Mouse (Mus musculus) embryonic facial prominence, embryonic 15.5 days (tissue): ENCODE data around the gene Gm49366. TPM values are rescaled to one million over a fixed set of nuclear protein-coding genes. Genes with fewer than 3 reads are reported as not detected.
"Not testable (repeated sequence)": the region's sequence is repeated elsewhere in the genome, so short reads cannot be mapped to it uniquely, and the experiment has no call there.

ENCODE experiments used
- ATAC-seq: fragments of 200-750 bp; cut with Nextera tagmentation; 2 replicates; pipeline ENCODE4 v1.8.0; 2017; ENCODE audit warnings: low read depth, moderate TSS enrichment; ENCODE audit not compliant: insufficient number of reproducible peaks, low FRiP score, low TSS enrichment
- H3K27ac ChIP-seq: fragments of 300-500 bp; sonication (generic); replicated peaks from 2 replicates; pipeline ENCODE4 v1.5.1; 2015; ENCODE audit warnings: mild to moderate bottlenecking, inconsistent platforms
- H3K27me3 ChIP-seq: fragments of 300-500 bp; sonication (generic); 2 replicates; pipeline ENCODE4 v1.6.1; 2015; ENCODE audit warnings: inconsistent platforms
- H3K36me3 ChIP-seq: fragments of 300-500 bp; sonication (generic); 2 replicates; pipeline ENCODE4 v1.6.1; 2015; ENCODE audit warnings: mild to moderate bottlenecking, inconsistent platforms
- H3K4me1 ChIP-seq: fragments of 300-500 bp; sonication (generic); 2 replicates; pipeline ENCODE4 v1.6.1; 2015; ENCODE audit warnings: inconsistent platforms
- H3K4me2 ChIP-seq: fragments of 300-500 bp; sonication (generic); replicated peaks from 2 replicates; pipeline ENCODE4 v1.6.1; 2015; ENCODE audit warnings: mild to moderate bottlenecking, inconsistent platforms
- H3K4me3 ChIP-seq: fragments of 300-500 bp; sonication (generic); replicated peaks from 2 replicates; pipeline ENCODE4 v1.5.1; 2015; ENCODE audit warnings: mild to moderate bottlenecking, inconsistent platforms
- H3K9ac ChIP-seq: fragments of 300-500 bp; sonication (generic); 2 replicates; pipeline ENCODE4 v1.6.1; 2015; ENCODE audit warnings: inconsistent platforms
- H3K9me3 ChIP-seq: fragments of 300-500 bp; sonication (generic); replicated peaks from 2 replicates; pipeline ENCODE4 v1.6.1; 2016; ENCODE audit warnings: inconsistent platforms
- WGBS: fragments of 180-500 bp; shearing (Covaris S2); methylation state at CpG from one replicate; pipeline ENCODE4 v1.1.7; 2015; 5-methylcytosine and 5-hydroxymethylcytosine counted together
- polyA plus RNA-seq: library from polyadenylated mRNA; unstranded; fragments of >200 nt; fragmentation: Nextera tagmentation; extraction: Ambion mirVana; gene quantifications from 2 replicates; pipeline ENCODE4 v1.2.1, GENCODE M21; 2015

Gene Gm49366
- polyA plus RNA-seq, 1 experiment from 2014 or later: not detected

- not testable (repeated sequence) for ATAC-seq, H3K9ac ChIP-seq, H3K9me3 ChIP-seq, H3K4me1 ChIP-seq, H3K27ac ChIP-seq, H3K36me3 ChIP-seq, H3K4me2 ChIP-seq, H3K27me3 ChIP-seq, H3K4me3 ChIP-seq
- 85% methylated on average over 5 of the region's 5 CpGs for WGBS
These were observed 55.9 kb downstream of the Gm49366 start for GRCm38 (mm10) chr12:84094666-84095065.

GRCm38 (mm10) chr12:84099605-84100004, 60.9 kb downstream of the Gm49366 start:
- ATAC-seq: no peak
- WGBS: 93% methylated on average over 2 of the region's 2 CpGs
- H3K4me3 ChIP-seq: no peak overlapping the region
- no peak overlapping the region for H3K9ac ChIP-seq
- H3K4me2 ChIP-seq: no peak overlapping the region
- no peak overlapping the region for H3K27ac ChIP-seq
- no peaks in the 10 kb centered on the region for H3K36me3 ChIP-seq
- no peaks in the 10 kb centered on the region for H3K4me1 ChIP-seq
- 0 out of 2 replicates have a peak, but pooled peaks cover 3% of the 10 kb centered on the region for H3K9me3 ChIP-seq
- H3K27me3 ChIP-seq: no peaks in the 10 kb centered on the region

- Histone ChIP-seq H3K4me3 (peak overlapping the region; percentile 58), H3K27ac (no peak overlapping the region), H3K4me1 (no peaks in the 10 kb centered on the region), H3K36me3 (no peaks in the 10 kb centered on the region), H3K4me2 (peak overlapping the region; percentile 71), H3K9ac (no peak overlapping the region), H3K9me3 (0 out of 2 replicates have a peak, but pooled peaks cover 3% of the 10 kb centered on the region), H3K27me3 (no peaks in the 10 kb centered on the region)
- 37% methylated on average over 1 of the region's 1 CpGs for WGBS
- no peak for ATAC-seq
These were observed 61.3 kb downstream of the Gm49366 start for GRCm38 (mm10) chr12:84100071-84100470.

GRCm38 (mm10) chr12:84100604-84101492, 62.1 kb downstream of the Gm49366 start, which contains the start of gene Acot6:
TSS of gene Acot6 (plus strand) at chr12:84100654.
- H3K36me3 ChIP-seq, H3K4me1 ChIP-seq, H3K9me3 ChIP-seq, H3K27me3 ChIP-seq: not testable (repeated sequence)
- peak within 1 kb of the TSS; percentile 58 for H3K4me3 ChIP-seq
- peak within 1 kb of the TSS; percentile 63 for H3K27ac ChIP-seq
- under 1% methylated on average over 76 of the region's 80 CpGs for WGBS
- H3K4me2 ChIP-seq: peak within 1 kb of the TSS; percentile 71
- peak; percentile 63 for ATAC-seq
- H3K9ac ChIP-seq: peak within 1 kb of the TSS; percentile 40

- H3K9me3 ChIP-seq: no peaks in the 10 kb centered on the region
- no peak for ATAC-seq
- peak overlapping the region; percentile 58 for H3K4me3 ChIP-seq
- H3K9ac ChIP-seq: no peak overlapping the region
- H3K4me2 ChIP-seq: peak overlapping the region; percentile 71
- no peaks in the 10 kb centered on the region for H3K27me3 ChIP-seq
- no peaks in the 10 kb centered on the region for H3K36me3 ChIP-seq
- peak overlapping the region; percentile 63; the same call in 1 of the 2 replicates for H3K27ac ChIP-seq
- no peaks in the 10 kb centered on the region for H3K4me1 ChIP-seq
- 47% methylated on average over 2 of the region's 2 CpGs for WGBS
These were observed 62.7 kb downstream of the Gm49366 start for GRCm38 (mm10) chr12:84101493-84101845.

- no peak overlapping the region for H3K4me2 ChIP-seq
- 65% methylated on average over 3 of the region's 3 CpGs for WGBS
These were observed 68.3 kb downstream of the Gm49366 start for GRCm38 (mm10) chr12:84107012-84107411.

GRCm38 (mm10) chr12:84107692-84108091, 69.0 kb downstream of the Gm49366 start:
- no peak for ATAC-seq
- Histone ChIP-seq H3K9ac (no peak overlapping the region), H3K36me3 (no peaks in the 10 kb centered on the region), H3K4me3 (no peak overlapping the region), H3K4me2 (no peak overlapping the region), H3K27me3 (no peaks in the 10 kb centered on the region), H3K9me3 (no peaks in the 10 kb centered on the region), H3K27ac (no peak overlapping the region), H3K4me1 (no peaks in the 10 kb centered on the region)
- 52% methylated on average over 1 of the region's 1 CpGs for WGBS

More at GRCm38 (mm10) chr12:84107012-84107411, 68.3 kb downstream of the Gm49366 start:
- Histone ChIP-seq H3K9ac (no peak overlapping the region), H3K27me3 (no peaks in the 10 kb centered on the region), H3K36me3 (no peaks in the 10 kb centered on the region), H3K27ac (no peak overlapping the region), H3K4me1 (no peaks in the 10 kb centered on the region), H3K4me3 (no peak overlapping the region), H3K9me3 (no peaks in the 10 kb centered on the region)
- no peak for ATAC-seq

Other genes with a start within 250 kb of the Gm49366 start
- gene Numb, start 117.0 kb upstream of the Gm49366 start, polyA plus RNA-seq: 35.3 and 37.3 TPM in 2 replicates
- gene Riox1, start 88.3 kb upstream of the Gm49366 start, polyA plus RNA-seq: 14.7 and 15.4 TPM in 2 replicates
- not detected in 2 replicates for gene Heatr4, start 54.1 kb upstream of the Gm49366 start, polyA plus RNA-seq
- 24.0 and 24.4 TPM in 2 replicates for gene Acot2, start 51.1 kb upstream of the Gm49366 start, polyA plus RNA-seq
- gene Acot1, start 29.4 kb upstream of the Gm49366 start, polyA plus RNA-seq: 50.2 and 58.9 TPM in 2 replicates
- gene Acot4, start 556 bp upstream of the Gm49366 start, polyA plus RNA-seq: 0.25 and 0.45 TPM in 2 replicates
- gene Acot3, start 13.2 kb downstream of the Gm49366 start, polyA plus RNA-seq: not detected in 2 replicates
- gene Acot5, start 30.4 kb downstream of the Gm49366 start, polyA plus RNA-seq: 0.16 TPM in 2 replicates
- 2.1 and 2.4 TPM in 2 replicates for gene Acot6, start 61.7 kb downstream of the Gm49366 start, polyA plus RNA-seq
- gene Dnal1, start 75.4 kb downstream of the Gm49366 start, polyA plus RNA-seq: 6.0 and 6.3 TPM in 2 replicates
- 1.8 and 3.0 TPM in 2 replicates for gene Pnma1, start 109.6 kb downstream of the Gm49366 start, polyA plus RNA-seq
- 15.4 and 15.9 TPM in 2 replicates for gene Elmsan1, start 179.9 kb downstream of the Gm49366 start, polyA plus RNA-seq
- 16.8 and 17.0 TPM in 2 replicates for gene Ptgr2, start 246.3 kb downstream of the Gm49366 start, polyA plus RNA-seq